Mouse (Mus musculus) gastrocnemius, postnatal 4 days (tissue): Measurements from ENCODE around the gene E2f3. TPM values are rescaled to one million over a fixed set of nuclear protein-coding genes. Genes with fewer than 3 reads are reported as not detected.

Experiments
- DNase-seq, 2 experiments: peaks; one replicate each; pipeline ENCODE4 v3.0.0; 2021 to 2022; ENCODE audit warnings: low spot score in 2 of 2, mixed read lengths in 2 of 2
- long read RNA-seq, 2 experiments: library from polyadenylated mRNA; stranded (forward); transcript quantifications; one replicate each; pipeline ENCODE4 v2.0.0; 2021
- total RNA-seq, 2 experiments: library from RNA; stranded (reverse); gene quantifications; 2 replicates each; pipeline ENCODE4 v1.2.3; 2021

The E2f3 gene
- total RNA-seq: 10 to 100 TPM; 14.6 to 14.9 TPM
- long read RNA-seq, experiment 1, full-length matches to known transcripts: 1 of 10 reads
- long read RNA-seq, experiment 1, partial matches to known transcripts: 1 of 10 reads
- long read RNA-seq, experiment 1, other reads (novel, unspliced or antisense): 8 of 10 reads
- long read RNA-seq, experiment 2, full-length matches to known transcripts: 2 of 6 reads
- long read RNA-seq, experiment 2, partial matches to known transcripts: 1 of 6 reads
- long read RNA-seq, experiment 2, other reads (novel, unspliced or antisense): 3 of 6 reads

GRCm38 (mm10) chr13:29985855-29986755, at the start of gene E2f3:
TSS of gene E2f3 (minus strand) at chr13:29986063.
- peak; percentile 94 to 98 for DNase-seq

DNA sequence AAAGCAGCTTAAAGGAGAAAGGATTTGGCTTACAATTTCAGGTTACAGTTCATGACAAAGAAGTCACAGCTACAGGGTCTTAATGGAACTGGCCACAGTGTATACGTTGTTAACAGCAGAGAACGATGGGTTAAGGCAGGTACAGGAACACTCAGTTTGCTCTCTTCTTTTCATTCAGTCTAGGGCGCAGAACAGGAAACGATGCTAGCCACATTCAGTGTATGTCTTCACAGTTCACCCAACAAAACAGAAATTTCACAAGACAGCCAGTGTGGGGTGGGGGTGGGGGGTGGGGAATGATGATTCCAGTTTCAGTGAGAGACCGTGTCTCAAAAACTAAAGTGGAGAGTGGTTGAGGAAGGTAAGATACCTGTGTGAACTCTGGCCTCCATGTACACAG, 48.7 kb upstream of the E2f3 start:
- DNase-seq: no peak

DNA sequence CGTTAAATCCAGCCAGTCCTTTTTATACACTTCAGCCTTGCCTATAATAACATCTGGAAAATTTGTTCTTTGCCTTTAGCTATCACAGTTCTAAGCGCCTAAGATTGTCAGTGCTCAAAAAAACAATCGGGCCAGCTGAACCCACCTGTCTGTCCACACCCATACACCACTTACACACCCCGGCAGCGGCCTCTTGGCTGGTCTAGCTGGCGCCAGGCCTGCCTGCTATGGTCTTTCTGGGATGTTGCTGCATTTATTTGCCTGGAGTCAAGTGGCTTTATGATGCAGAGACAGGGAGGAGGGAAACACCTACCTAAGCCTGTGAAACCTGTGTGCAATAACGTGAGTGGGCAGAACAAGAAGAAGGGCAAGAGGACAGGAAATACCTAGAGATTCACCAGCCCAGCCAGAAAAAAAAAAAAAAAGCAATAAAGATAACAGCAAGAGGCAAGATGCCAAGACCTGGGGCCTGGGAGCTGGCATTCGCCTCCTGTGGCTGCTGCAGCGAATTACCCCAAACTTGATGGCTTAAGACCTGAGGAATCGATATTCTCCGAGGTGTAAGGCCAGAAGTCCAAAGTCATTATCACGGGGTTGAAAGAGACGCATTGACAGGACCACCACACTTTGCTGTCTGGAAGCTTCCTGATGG, 45.9 kb upstream of the E2f3 start:
- DNase-seq: no peak

DNA sequence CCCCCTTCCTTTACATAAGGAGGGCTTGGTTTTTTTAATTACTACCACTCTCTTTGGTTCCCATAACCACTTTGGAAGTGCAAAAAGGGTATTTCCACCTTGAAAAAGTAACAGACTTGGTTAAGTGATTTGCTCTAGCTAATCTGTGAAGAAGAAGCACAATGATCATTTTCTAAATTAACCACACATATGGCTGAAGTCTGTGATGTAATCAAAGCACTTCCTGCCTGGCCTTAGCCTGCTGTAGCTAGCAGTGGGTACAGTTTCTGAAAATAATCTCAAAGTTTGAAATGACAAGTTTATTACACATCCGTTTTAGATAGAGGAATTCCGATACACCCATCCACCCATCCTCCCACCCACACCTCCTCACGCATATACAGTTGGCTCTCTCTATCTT, 42.0 kb upstream of the E2f3 start:
- DNase-seq: no peak

GRCm38 (mm10) chr13:30022487-30022886, 36.6 kb upstream of the E2f3 start:
- DNase-seq: no peak

- no peak for DNase-seq
Measured at GRCm38 (mm10) chr13:30018573-30018972, 32.7 kb upstream of the E2f3 start.

GRCm38 (mm10) chr13:30017611-30018010, 31.7 kb upstream of the E2f3 start:
- DNase-seq: no peak

GRCm38 (mm10) chr13:30014576-30014975, 28.7 kb upstream of the E2f3 start:
- DNase-seq: no peak

- no peak for DNase-seq
Measured at GRCm38 (mm10) chr13:30012226-30012625, 26.4 kb upstream of the E2f3 start.

DNA sequence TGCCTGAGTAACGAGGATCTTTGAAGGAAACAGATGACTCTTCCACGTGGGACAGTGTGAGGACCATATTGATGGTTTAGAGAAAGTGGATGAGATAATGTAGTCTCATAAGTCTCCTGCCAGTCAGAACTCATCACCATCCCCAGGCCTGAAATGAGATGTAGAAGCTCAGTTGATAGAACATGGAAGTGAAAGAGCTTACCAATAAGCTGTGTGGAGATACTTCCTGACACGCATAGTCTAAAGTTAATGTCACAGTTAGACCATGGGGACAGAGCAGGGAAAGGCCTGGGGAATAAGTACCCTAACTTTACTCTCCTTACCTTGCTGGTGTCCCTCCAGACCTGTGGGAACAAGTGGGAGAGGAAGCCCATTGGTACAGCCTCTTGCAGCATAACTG, 22.9 kb upstream of the E2f3 start:
- DNase-seq: no peak

DNA sequence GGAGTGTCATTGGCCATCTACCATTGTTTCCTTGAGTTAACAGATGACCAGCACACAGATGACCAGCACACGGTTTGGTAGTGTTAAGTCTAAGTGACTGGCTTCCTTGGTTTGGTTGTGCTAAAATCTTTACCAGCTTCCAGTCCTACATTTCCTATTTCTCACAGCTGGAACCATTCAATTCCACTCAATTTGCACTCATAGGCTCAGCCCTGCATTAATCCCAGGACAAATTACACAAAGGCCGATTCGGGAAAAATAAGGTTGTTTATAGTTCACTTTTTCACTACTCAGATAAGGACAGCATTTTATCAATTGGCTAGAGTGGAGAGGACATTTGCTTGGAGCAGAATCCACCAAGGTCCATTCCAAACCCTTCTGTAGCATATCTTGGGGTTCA, 19.6 kb upstream of the E2f3 start:
- DNase-seq: no peak

DNA sequence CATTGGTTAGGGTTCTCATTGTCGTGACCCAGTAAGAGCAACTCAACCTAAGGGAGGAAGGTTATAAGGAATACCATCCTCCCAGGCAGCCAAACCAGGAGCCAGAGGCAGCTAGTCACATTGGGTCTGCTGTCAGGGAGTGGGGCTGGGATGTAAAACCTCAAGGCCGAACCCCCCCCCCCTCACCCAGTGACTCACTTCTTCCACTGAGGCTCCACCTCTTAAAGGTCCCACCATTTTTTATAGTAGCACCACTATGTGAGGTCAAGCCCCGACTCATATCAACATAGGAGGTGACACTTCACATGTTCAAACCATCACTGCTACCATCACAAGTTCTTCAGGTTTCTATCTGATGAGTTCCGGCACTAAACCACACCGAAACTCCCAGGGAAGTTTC, 19.0 kb upstream of the E2f3 start:
- DNase-seq: no peak

DNA sequence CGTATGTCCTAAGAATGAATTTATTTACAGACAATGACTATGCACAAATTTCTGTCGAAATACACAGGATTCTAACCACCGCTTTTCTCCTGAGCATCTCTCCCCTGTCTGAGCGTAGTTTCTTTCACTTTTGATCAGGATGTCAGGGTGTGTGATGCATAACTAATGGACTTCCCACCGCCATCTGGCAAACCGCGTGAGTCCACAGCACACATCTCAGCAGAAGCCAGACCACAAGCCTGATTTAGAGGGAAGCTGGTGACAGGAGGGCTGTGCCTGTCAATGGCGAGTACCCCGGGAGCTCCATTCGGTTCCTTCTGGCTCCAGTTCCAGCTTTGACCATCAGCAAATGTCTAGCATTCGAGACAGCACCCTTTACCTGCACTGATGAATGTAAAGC, 17.3 kb upstream of the E2f3 start:
- DNase-seq: no peak

DNA sequence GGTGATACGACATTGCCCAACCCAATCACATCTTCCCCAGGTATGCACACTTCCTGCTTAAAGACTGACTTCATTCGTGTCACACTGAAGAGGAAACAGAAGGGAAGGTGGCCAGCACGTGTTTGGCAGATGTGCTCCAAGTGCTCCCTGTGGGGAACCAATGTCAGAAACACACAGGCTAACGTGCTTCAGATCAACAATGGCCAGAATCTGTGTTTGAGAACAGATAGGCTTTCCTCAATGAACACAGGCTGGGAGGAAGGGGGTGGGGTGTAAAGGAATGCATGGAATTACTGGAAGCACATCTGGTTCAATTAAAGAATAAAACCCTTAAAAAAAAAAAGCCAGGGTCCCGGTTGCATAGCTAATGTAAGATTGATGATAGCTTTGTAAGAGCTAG, 15.2 kb upstream of the E2f3 start:
- DNase-seq: no peak

- DNase-seq: no peak
Measured at GRCm38 (mm10) chr13:29987956-29988355, 2.1 kb upstream of the E2f3 start.

- no peak for DNase-seq
Measured at GRCm38 (mm10) chr13:29986756-29987120, 875 bp upstream of the E2f3 start.

GRCm38 (mm10) chr13:29985101-29985854, 585 bp downstream of the E2f3 start:
- DNase-seq: peak; percentile 25 to 51

GRCm38 (mm10) chr13:29984286-29985100, 1.4 kb downstream of the E2f3 start:
- DNase-seq: peak; percentile 71 to 84

- peak in 1 of 2 experiments; percentile 34 for DNase-seq
Measured at GRCm38 (mm10) chr13:29983523-29984191, 2.2 kb downstream of the E2f3 start.

GRCm38 (mm10) chr13:29983037-29983436, 2.8 kb downstream of the E2f3 start:
- DNase-seq: no peak
